Mouse (Mus musculus) B cell, adult 62 days (primary cell): ENCODE measurements around the gene Unc13d. TPM values are rescaled to one million over a fixed set of nuclear protein-coding genes. Genes with fewer than 3 reads are reported as not detected.

ENCODE experiments used
- total RNA-seq: library from RNA; stranded (reverse); gene quantifications from 4 replicates; pipeline ENCODE4 v1.2.4, GENCODE M21; 2023

The Unc13d gene
- 51.9 to 63.8 TPM (median 57.8 TPM) in 4 replicates for total RNA-seq

GRCm38 (mm10) chr11:116077446-116078204 lies at the start of gene Unc13d:
Gene Unc13d (minus strand): TSS chr11:116077961.

GRCm38 (mm10) chr11:116086258-116087193 lies 8.8 kb upstream of the Unc13d start, which contains the start of gene Wbp2:
Gene Wbp2 (minus strand): TSS chr11:116086995.

GRCm38 (mm10) chr11:116030088-116030897 lies 47.5 kb downstream of the Unc13d start, which contains the start of gene Unk:
Gene Unk (plus strand): TSS chr11:116030322.

GRCm38 (mm10) chr11:116027756-116028155 lies 50.0 kb downstream of the Unc13d start, which contains the start of gene H3f3b:
Gene H3f3b (minus strand): TSS chr11:116027962.

GRCm38 (mm10) chr11:116012262-116012947 lies 65.4 kb downstream of the Unc13d start, which contains the start of gene Galk1:
Gene Galk1 (minus strand): TSS chr11:116012719.

Other genes with a start within 250 kb of the Unc13d start
- 0.39 to 0.54 TPM (median 0.53 TPM) in 3 of 4 replicates, not detected in the other for gene Myo15b, start 219.6 kb downstream of the Unc13d start, total RNA-seq
- not detected in 4 replicates for gene Smim5, start 178.0 kb downstream of the Unc13d start, total RNA-seq
- not detected in 4 replicates for gene Smim6, start 165.9 kb downstream of the Unc13d start, total RNA-seq
- 38.0 to 55.8 TPM (median 40.2 TPM) in 4 replicates for gene Sap30bp, start 144.7 kb downstream of the Unc13d start, total RNA-seq
- 55.1 to 64.6 TPM (median 58.9 TPM) in 4 replicates for gene Recql5, start 144.5 kb downstream of the Unc13d start, total RNA-seq
- gene Itgb4, start 103.3 kb downstream of the Unc13d start, total RNA-seq = 0.18 to 1.8 TPM (median 0.19 TPM) in 3 of 4 replicates, not detected in the other
- 17.5 to 20.1 TPM (median 19.0 TPM) in 4 replicates for gene Galk1, start 65.2 kb downstream of the Unc13d start, total RNA-seq
- 3,317 to 3,559 TPM (median 3,439 TPM) in 4 replicates for gene H3f3b, start 50.0 kb downstream of the Unc13d start, total RNA-seq
- 81.4 to 104 TPM (median 94.5 TPM) in 4 replicates for gene Unk, start 47.6 kb downstream of the Unc13d start, total RNA-seq
- 281 to 313 TPM (median 301 TPM) in 4 replicates for gene Wbp2, start 9.0 kb upstream of the Unc13d start, total RNA-seq
- 0.36 to 2.8 TPM (median 0.91 TPM) in 4 replicates for gene Trim47, start 49.2 kb upstream of the Unc13d start, total RNA-seq
- gene Trim65, start 53.2 kb upstream of the Unc13d start, total RNA-seq = 34.0 to 37.5 TPM (median 35.3 TPM) in 4 replicates
- 55.2 to 60.4 TPM (median 56.1 TPM) in 4 replicates for gene Mrpl38, start 60.9 kb upstream of the Unc13d start, total RNA-seq
- 34.0 to 40.7 TPM (median 37.1 TPM) in 4 replicates for gene Fbf1, start 90.2 kb upstream of the Unc13d start, total RNA-seq
- 44.4 to 61.0 TPM (median 49.8 TPM) in 4 replicates for gene Ten1, start 120.9 kb upstream of the Unc13d start, total RNA-seq
- 28.1 to 37.5 TPM (median 32.6 TPM) in 4 replicates for gene Acox1, start 121.1 kb upstream of the Unc13d start, total RNA-seq
- 0.09 to 0.27 TPM (median 0.23 TPM) in 4 replicates for gene Evpl, start 160.1 kb upstream of the Unc13d start, total RNA-seq
- gene Srp68, start 196.3 kb upstream of the Unc13d start, total RNA-seq = 52.0 to 58.7 TPM (median 55.8 TPM) in 4 replicates
- gene Galr2, start 203.0 kb upstream of the Unc13d start, total RNA-seq = not detected in 4 replicates
- gene Exoc7, start 229.3 kb upstream of the Unc13d start, total RNA-seq = 55.3 to 60.5 TPM (median 56.7 TPM) in 4 replicates